Mouse (Mus musculus) ES-Bruce4 (cell line): ENCODE measurements around the gene Msrb3.

ENCODE experiments used
- CTCF ChIP-seq: IDR thresholded peaks from one replicate; pipeline ENCODE4 v1.8.1; 2011; ENCODE audit warnings: low read depth, low read length
- POLR2A ChIP-seq: IDR thresholded peaks from one replicate; pipeline ENCODE4 v1.8.1; 2011; ENCODE audit warnings: low read length; ENCODE audit not compliant: insufficient read depth

DNA sequence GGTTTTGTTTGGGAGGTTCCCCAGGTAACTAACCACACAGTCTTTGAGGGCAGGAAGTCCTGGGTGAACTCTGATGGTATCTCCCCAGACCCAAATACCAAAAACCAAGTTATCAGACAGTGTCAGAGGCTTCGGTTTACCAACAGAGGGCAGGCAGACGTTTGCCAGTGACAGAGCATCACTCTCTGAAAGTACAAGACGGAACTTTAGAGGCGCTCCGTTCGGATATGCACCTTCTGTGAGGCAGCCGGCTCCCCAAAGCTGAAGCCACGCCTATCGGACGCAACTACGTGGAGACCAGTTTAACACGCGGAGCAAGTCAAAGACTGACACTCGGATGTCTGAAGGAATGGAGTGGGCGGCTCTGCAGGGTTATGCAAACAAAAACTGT lies 3.0 kb downstream of the Msrb3 start:
- TF ChIP-seq POLR2A (no peak), CTCF (no peak)
